Mouse (Mus musculus) forebrain, postnatal 0 days (tissue): ENCODE measurements at regions not wholly inside any gene's neighbourhood (a gene's known extent, or its start where the extent isn't known, plus 50 kb on each side); places are given as distances from the start of the nearest gene placed in this dataset.

Experiments
- ATAC-seq: fragments of 200-750 bp; cut with Nextera tagmentation; 2 replicates; pipeline ENCODE4 v1.8.0; 2017; ENCODE audit warnings: mild to moderate bottlenecking, moderate library complexity
- DNase-seq: peaks from one replicate; pipeline ENCODE4 v3.0.0-alpha.2; 2015
- H3K27ac ChIP-seq: fragments of 300-500 bp; sonication (generic); 2 replicates; pipeline ENCODE4 v1.5.1; 2014; ENCODE audit warnings: low read depth, mild to moderate bottlenecking, antibody characterized with exemption, low read length, moderate library complexity, mixed read lengths
- H3K27me3 ChIP-seq: fragments of 300-500 bp; sonication (generic); 2 replicates; pipeline ENCODE4 v1.6.1; 2014; ENCODE audit warnings: mild to moderate bottlenecking, low read length, mixed read lengths; ENCODE audit not compliant: insufficient read depth
- H3K36me3 ChIP-seq: fragments of 300-500 bp; sonication (generic); 2 replicates; pipeline ENCODE4 v1.6.1; 2014; ENCODE audit warnings: mild to moderate bottlenecking, moderate library complexity; ENCODE audit not compliant: insufficient read depth
- H3K4me1 ChIP-seq: fragments of 300-500 bp; sonication (generic); 2 replicates; pipeline ENCODE4 v1.6.1; 2014; ENCODE audit warnings: antibody characterized with exemption; ENCODE audit not compliant: insufficient read depth
- H3K4me2 ChIP-seq: fragments of 300-500 bp; sonication (generic); 2 replicates; pipeline ENCODE4 v1.6.1; 2014; ENCODE audit warnings: low read depth, mild to moderate bottlenecking, moderate library complexity
- H3K4me3 ChIP-seq: fragments of 300-500 bp; sonication (generic); 2 replicates; pipeline ENCODE4 v1.5.1; 2014; ENCODE audit warnings: low read depth, low read length, mixed read lengths
- H3K9ac ChIP-seq: fragments of 300-500 bp; sonication (generic); 2 replicates; pipeline ENCODE4 v1.6.1; 2014; ENCODE audit warnings: mild to moderate bottlenecking
- H3K9me3 ChIP-seq: fragments of 300-500 bp; sonication (generic); 2 replicates; pipeline ENCODE4 v1.6.1; 2016; ENCODE audit warnings: low read length
- CTCF ChIP-seq: sonication (generic); IDR thresholded peaks from 2 replicates; pipeline ENCODE4 v1.5.1; 2016; ENCODE audit warnings: antibody characterized with exemption, control low read depth, low read depth
- WGBS: fragments of 180-500 bp; shearing (Covaris S2); extraction: QIAGEN DNeasy Blood & Tissue Kit; methylation state at CpG from one replicate; pipeline ENCODE4 v1.1.7; 2014; 5-methylcytosine and 5-hydroxymethylcytosine counted together

DNA sequence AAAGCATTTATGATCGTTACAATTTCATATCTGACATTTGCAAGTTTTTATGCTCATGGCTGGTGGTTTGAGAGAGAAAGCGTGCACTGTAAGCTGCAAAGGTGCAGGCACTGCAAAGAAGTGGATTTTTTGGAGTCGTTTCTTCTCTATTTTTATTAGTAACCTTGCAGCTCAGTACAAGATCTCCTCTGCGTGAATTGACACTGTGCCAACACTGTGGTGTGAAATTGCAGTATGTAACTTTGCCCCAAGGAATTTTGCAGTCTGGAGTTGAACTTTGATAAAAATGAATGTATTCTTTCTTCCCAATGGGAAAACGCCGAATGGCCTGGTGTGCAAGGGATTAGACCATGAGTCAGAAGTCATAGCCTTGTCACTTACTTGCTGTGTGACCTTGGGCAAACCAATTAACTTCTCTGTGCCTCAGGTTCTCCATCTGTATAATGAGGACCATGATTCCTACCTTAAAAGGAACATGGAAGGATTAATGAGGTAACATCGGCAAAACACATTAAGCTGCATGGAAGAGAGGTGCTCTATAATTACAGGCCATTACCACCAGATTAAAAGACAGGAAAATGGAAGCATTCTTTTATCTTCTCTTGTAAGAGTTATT lies 543.0 kb upstream of the Pcdh9 start:
- no peaks in the 10 kb centered on the region for H3K27me3 ChIP-seq
- H3K36me3 ChIP-seq: no peaks in the 10 kb centered on the region
- no peak overlapping the region for H3K4me2 ChIP-seq
- ATAC-seq (no peak), DNase-seq (no peak)
- no peak overlapping the region for H3K27ac ChIP-seq
- TF ChIP-seq CTCF: no peak
- 29% methylated on average over 7 of the region's 7 CpGs for WGBS
- H3K9me3 ChIP-seq: no peaks in the 10 kb centered on the region
- no peak overlapping the region for H3K9ac ChIP-seq
- H3K4me1 ChIP-seq: no peaks in the 10 kb centered on the region
- no peak overlapping the region for H3K4me3 ChIP-seq

DNA sequence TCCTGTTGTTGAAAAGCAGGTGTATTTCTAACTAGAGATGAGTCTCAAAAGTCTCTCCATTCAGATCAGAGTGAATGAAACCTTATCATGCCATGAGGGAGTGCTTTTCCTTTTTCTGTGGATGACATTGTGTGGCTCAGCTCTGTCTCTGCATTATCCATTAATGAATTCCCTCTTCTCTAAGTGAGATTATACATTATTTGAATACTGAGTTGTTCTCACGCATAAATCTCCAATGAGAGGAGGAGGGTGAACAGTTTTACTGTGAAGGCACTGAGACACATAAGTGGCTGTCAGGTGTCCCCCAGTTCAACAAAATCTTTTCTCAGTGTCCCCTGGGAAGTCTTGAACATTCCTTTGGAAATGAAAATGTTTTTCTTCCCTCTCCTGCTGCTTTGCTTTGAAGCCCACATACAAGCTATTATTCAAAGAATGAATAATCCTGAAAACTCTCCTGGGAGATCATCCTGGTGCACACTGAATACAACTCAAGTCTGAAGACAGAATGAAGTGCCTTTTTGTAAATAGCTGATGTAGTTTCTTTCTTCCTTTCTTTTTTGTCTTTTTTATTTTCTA lies 537.2 kb upstream of the Pcdh9 start:
- H3K4me2 ChIP-seq: no peak overlapping the region
- H3K9me3 ChIP-seq: no peaks in the 10 kb centered on the region
- ATAC-seq (no peak), DNase-seq (no peak)
- H3K9ac ChIP-seq: no peak overlapping the region
- WGBS: 18% methylated on average over 1 of the region's 1 CpGs
- no peaks in the 10 kb centered on the region for H3K27me3 ChIP-seq
- no peak for TF ChIP-seq CTCF
- no peak overlapping the region for H3K4me3 ChIP-seq
- no peaks in the 10 kb centered on the region for H3K36me3 ChIP-seq
- H3K4me1 ChIP-seq: no peaks in the 10 kb centered on the region
- H3K27ac ChIP-seq: no peak overlapping the region
